Mouse (Mus musculus) ES-E14 (cell line): Measurements from ENCODE around the gene Pkmyt1. TPM values are rescaled to one million over a fixed set of nuclear protein-coding genes. Genes with fewer than 3 reads are reported as not detected.

Experiments used
- DNase-seq: peaks from one replicate; pipeline ENCODE4 v3.0.0-alpha.2; 2013; ENCODE audit warnings: low read depth, low spot score
- H3K27ac ChIP-seq: 2 replicates; pipeline ENCODE4 v1.5.1; 2012; ENCODE audit warnings: low read depth, mild to moderate bottlenecking, low read length, moderate library complexity, mixed read lengths; ENCODE audit not compliant: poor library complexity, insufficient read depth, severe bottlenecking
- H3K36me3 ChIP-seq: 2 replicates; pipeline ENCODE4 v1.6.1; 2012; ENCODE audit warnings: mild to moderate bottlenecking, low read length, moderate library complexity, mixed read lengths; ENCODE audit not compliant: control insufficient read depth, poor library complexity, insufficient read depth, severe bottlenecking
- H3K4me1 ChIP-seq, 2 experiments: fragments of 150-350 bp in 1 of 2; sonication (generic) in 1 of 2; 2 replicates each; pipeline ENCODE4 v1.6.1; 2012; ENCODE audit warnings: low read length in 2 of 2, mild to moderate bottlenecking in 1 of 2, mixed read lengths in 1 of 2; ENCODE audit not compliant: control insufficient read depth in 2 of 2, insufficient read depth in 2 of 2, poor library complexity in 1 of 2
- H3K4me3 ChIP-seq, 2 experiments: fragments of 150-350 bp in 1 of 2; sonication (generic) in 1 of 2; 2 replicates each; pipeline ENCODE4 v1.5.1; 2012; ENCODE audit warnings: low read length in 2 of 2, low read depth in 1 of 2, mild to moderate bottlenecking in 1 of 2, mixed read lengths in 1 of 2; ENCODE audit not compliant: insufficient read depth in 1 of 2, poor library complexity in 1 of 2, severe bottlenecking in 1 of 2
- H3K9ac ChIP-seq: 2 replicates; pipeline ENCODE4 v1.6.1; 2012; ENCODE audit warnings: low read depth, mild to moderate bottlenecking, low read length, mixed read lengths; ENCODE audit not compliant: poor library complexity, insufficient read depth, severe bottlenecking
- H3K9me3 ChIP-seq: fragments of 150-350 bp; sonication (generic); 2 replicates; pipeline ENCODE4 v1.6.1; 2012; ENCODE audit warnings: low read depth, mild to moderate bottlenecking, low read length; ENCODE audit not compliant: control insufficient read depth, insufficient read depth
- CHD2 ChIP-seq: IDR thresholded peaks from 2 replicates; pipeline ENCODE4 v1.6.1; 2014; ENCODE audit warnings: mild to moderate bottlenecking, low read depth, low read length, inconsistent platforms
- HCFC1 ChIP-seq: IDR thresholded peaks from 2 replicates; pipeline ENCODE4 v1.6.1; 2012; ENCODE audit warnings: low read length, inconsistent platforms, borderline replicate concordance; ENCODE audit not compliant: insufficient read depth
- MAFK ChIP-seq: IDR thresholded peaks from 2 replicates; pipeline ENCODE4 v1.6.1; 2014; ENCODE audit warnings: mild to moderate bottlenecking, low read depth, low read length, inconsistent platforms; ENCODE audit not compliant: insufficient read depth
- ZC3H11A ChIP-seq: IDR thresholded peaks from 2 replicates; pipeline ENCODE4 v1.6.1; 2012; ENCODE audit warnings: low read depth, mild to moderate bottlenecking, inconsistent platforms, low read length, borderline replicate concordance
- ZNF384 ChIP-seq: IDR thresholded peaks from 2 replicates; pipeline ENCODE4 v1.6.1; 2012; ENCODE audit warnings: low read depth, low read length, inconsistent platforms
- in situ Hi-C, 2 experiments: fragments of 600-800 bp; cut with MboI; formaldehyde crosslinking; loops; one replicate each; pipeline ENCODE4 v1.15.1; 2025; ENCODE audit warnings: low sequenced_read_pairs in 2 of 2, inconsistent platforms in 1 of 2; ENCODE audit not compliant: unreplicated experiment in 2 of 2
- total RNA-seq: library from RNA; depleted of rRNA; stranded (reverse); fragments of 300-350 nt; gene quantifications from 2 replicates; pipeline ENCODE4 v1.2.3, GENCODE M21; 2012

The Pkmyt1 gene
- total RNA-seq, 1 experiment: 24.1 TPM

DNA sequence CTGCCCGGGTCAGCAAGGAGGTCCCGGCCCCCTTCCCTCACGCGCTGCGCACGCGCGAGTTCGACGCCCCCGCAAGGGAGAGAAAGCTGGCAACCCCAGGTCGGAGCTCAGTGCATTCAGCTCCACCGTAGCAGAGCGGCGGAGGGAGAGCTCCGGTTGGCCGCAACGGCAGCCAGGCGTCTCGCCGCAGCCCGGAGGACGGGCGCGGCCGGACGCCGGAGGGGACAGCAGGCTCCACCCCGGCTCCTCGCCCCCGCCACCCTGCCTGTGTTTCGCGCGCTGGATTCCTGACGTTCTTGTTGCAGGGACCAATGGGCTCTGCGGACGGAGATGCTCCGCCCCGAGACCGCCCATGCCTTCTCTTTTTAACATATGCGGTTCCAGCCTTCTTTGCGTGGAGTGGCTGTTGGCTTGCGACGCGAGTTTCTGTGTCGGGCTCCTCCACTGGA is 14.0 kb downstream of the Pkmyt1 start:
- Histone ChIP-seq H3K4me1 (peaks cover 0 to 18% of the 10 kb centered on the region in 2 experiments; a peak in 1 of 4 replicates), H3K27ac (no peak overlapping the region), H3K4me3 (peak overlapping the region; percentile 66 to 80), H3K9me3 (no peaks in the 10 kb centered on the region), H3K36me3 (peaks cover 4% of the 10 kb centered on the region; the same call in 1 of the 2 replicates), H3K9ac (peak overlapping the region; percentile 45)
- peak; percentile 62 for DNase-seq
- TF ChIP-seq MAFK: no peak
- no peak for TF ChIP-seq ZC3H11A
- TF ChIP-seq ZNF384: no peak
- TF ChIP-seq HCFC1: no peak
- no peak for TF ChIP-seq CHD2
- in situ Hi-C loops: no loop called here

DNA sequence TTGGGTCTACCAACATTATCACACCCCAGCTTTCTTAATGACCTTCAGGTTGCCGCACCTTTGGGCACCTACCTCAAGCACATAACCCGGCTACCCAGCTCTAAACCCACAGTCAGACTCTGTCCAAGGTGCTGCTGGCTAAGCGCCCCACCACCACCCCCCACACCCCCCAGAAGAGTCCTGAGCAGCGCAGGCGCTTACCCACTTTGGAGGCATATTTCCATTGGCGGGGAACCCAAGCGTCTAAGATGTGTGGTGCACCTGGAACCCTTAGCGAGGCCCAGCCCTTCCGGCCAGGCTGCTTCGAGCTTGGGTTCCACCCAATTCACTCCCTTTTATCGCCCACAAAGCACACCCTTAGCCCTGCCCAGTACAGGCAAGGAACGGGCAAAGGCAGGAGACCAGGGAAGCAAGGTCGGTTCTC is 14.5 kb downstream of the Pkmyt1 start, which contains the start of gene Paqr4:
Gene Paqr4, minus strand, starts transcription at position 270 of the 424 bp plus-strand sequence.
- no peaks in the 10 kb centered on the region for H3K9me3 ChIP-seq
- H3K36me3 ChIP-seq: peaks cover 4% of the 10 kb centered on the region; the same call in 1 of the 2 replicates
- peak within 1 kb of the TSS; percentile 45 for H3K9ac ChIP-seq
- peak within 1 kb of the TSS; percentile 66 to 80 for H3K4me3 ChIP-seq
- no peak within 1 kb of the TSS for H3K27ac ChIP-seq
- peaks cover 0 to 20% of the 10 kb centered on the region in 2 experiments; a peak in 1 of 4 replicates for H3K4me1 ChIP-seq
- in situ Hi-C loops: no loop called here
- TF ChIP-seq CHD2 (no peak), ZNF384 (no peak), ZC3H11A (no peak), MAFK (no peak), HCFC1 (no peak)
- no peak for DNase-seq

DNA sequence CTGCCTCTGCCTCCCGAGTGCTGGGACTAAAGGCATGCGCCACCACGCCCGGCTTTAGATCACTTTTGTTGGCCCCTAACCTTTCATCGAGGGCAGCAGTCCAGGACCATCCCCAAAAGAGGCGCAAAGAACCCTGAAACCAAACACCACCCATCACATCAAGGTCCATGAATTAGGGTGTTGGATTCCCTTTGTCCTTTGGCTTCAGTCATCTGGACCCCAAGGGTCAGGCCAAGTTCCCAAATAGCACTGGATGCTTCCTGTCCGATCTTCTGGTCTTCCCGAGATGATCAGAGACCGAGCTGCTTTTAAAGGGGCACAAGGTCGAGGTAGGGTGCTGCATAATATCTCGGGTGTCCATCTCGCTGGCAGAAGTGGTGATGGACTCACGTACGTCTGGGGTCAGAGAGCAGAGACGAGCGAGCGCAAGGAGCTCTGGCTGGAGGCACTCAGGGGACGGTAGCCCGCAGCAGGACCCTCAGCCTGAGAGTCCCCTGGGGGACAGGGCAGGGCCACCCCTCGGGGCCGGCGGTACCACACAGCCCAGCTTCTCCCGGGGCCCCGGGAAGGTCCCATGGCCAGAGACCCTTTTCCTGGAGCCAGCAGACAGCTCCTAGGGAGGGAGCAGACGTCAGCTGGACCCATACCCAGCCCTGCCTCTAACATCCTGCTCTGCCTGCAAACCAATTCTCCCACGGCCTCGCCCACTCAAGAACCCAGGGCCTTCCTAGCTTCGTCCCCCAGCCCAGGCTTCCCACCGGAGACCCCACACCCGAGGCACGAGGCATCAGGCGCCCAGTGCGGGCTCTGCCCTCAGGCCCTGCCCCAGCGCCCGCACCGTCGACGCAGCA is 15.4 kb downstream of the Pkmyt1 start:
- Histone ChIP-seq H3K9me3 (no peaks in the 10 kb centered on the region), H3K4me1 (peaks cover 0 to 23% of the 10 kb centered on the region in 2 experiments; a peak in 1 of 4 replicates), H3K27ac (no peak overlapping the region), H3K4me3 (peak overlapping the region; percentile 24 to 28; a peak in 2 of 4 replicates), H3K9ac (no peak overlapping the region), H3K36me3 (peaks cover 2% of the 10 kb centered on the region; the same call in 1 of the 2 replicates)
- no peak for DNase-seq
- TF ChIP-seq MAFK (no peak), ZC3H11A (no peak), HCFC1 (no peak), ZNF384 (no peak), CHD2 (no peak)
- in situ Hi-C loops: no loop called here

DNA sequence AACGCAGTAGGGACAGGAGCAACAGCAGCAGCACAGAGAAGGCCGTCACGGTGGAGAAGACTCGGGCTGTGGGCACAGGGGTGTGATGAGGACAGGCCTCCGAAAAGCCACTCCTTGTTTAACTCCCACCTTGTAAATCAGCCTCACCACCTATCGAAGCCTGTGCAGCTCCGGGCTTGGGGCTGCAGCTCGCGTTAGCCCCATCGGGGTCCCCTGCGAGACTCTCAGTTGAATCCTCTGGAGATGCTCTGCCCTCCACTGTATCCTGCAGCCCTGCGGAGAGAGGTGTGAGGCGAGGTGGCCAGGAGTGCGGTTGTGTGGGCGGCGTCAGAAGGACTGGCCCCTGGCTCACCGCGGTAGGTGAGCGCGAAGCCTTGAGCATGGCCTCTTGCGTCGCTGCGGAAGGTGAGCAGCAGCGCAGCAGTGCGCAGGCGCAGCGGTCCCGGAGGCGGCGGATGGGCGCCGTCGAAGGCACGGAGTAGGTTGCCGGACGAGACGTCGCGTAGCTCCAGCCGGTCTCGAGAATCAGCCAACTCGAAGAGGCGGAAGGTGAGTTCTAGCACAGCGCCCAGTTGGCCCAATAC is 16.2 kb downstream of the Pkmyt1 start:
- TF ChIP-seq ZNF384 (no peak), ZC3H11A (no peak), HCFC1 (no peak), CHD2 (no peak)
- H3K4me3 ChIP-seq: peak overlapping the region; percentile 24 to 28; a peak in 3 of 4 replicates
- in situ Hi-C loops: no loop called here
- no peak overlapping the region for H3K9ac ChIP-seq
- no peak overlapping the region for H3K27ac ChIP-seq
- peaks cover 0 to 22% of the 10 kb centered on the region in 2 experiments; a peak in 1 of 4 replicates for H3K4me1 ChIP-seq
- no peak for DNase-seq
- H3K9me3 ChIP-seq: no peaks in the 10 kb centered on the region
- H3K36me3 ChIP-seq: no peaks in the 10 kb centered on the region
